Mouse (Mus musculus) CH12.LX (cell line): ENCODE data around the gene Slc31a1. TPM values are rescaled to one million over a fixed set of nuclear protein-coding genes. Genes with fewer than 3 reads are reported as not detected.
A peak's percentile ranks its signal among the peaks of the same experiment; 100 is the strongest.

Source experiments
- DNase-seq: peaks from one replicate; pipeline ENCODE4 v3.0.0-alpha.2; 2013; ENCODE audit errors: extremely low read depth
- H3K27ac ChIP-seq: 2 replicates; pipeline ENCODE4 v1.5.1; 2012; ENCODE audit warnings: low read depth, mild to moderate bottlenecking, control low read depth, moderate library complexity; ENCODE audit not compliant: insufficient read depth
- H3K27me3 ChIP-seq: replicated peaks from 2 replicates; pipeline ENCODE3; 2012; ENCODE audit warnings: inconsistent platforms
- H3K36me3 ChIP-seq, 2 experiments: replicated peaks in 1 of 2; 2 replicates each; pipeline versions ENCODE3 to v1.6.1; 2012; ENCODE audit warnings: inconsistent platforms in 1 of 2, low read length in 1 of 2, mild to moderate bottlenecking in 1 of 2, mixed read lengths in 1 of 2, moderate library complexity in 1 of 2; ENCODE audit not compliant: control insufficient read depth in 1 of 2, insufficient read depth in 1 of 2
- H3K4me1 ChIP-seq, 2 experiments: 2 replicates each; pipeline ENCODE4 v1.6.1; 2012; ENCODE audit warnings: inconsistent platforms in 1 of 2, moderate library complexity in 1 of 2; ENCODE audit not compliant: insufficient read depth in 2 of 2, control insufficient read depth in 1 of 2
- H3K4me2 ChIP-seq: 2 replicates; pipeline ENCODE4 v1.6.1; 2012; ENCODE audit warnings: low read depth, mild to moderate bottlenecking, control low read depth; ENCODE audit not compliant: poor library complexity, insufficient read depth, severe bottlenecking
- H3K4me3 ChIP-seq, 3 experiments: fragments of 150-350 bp in 1 of 3; sonication (generic) in 1 of 3; replicated peaks in 1 of 3; 2 replicates each; pipeline versions ENCODE3 to v1.5.1; 2011 to 2012; ENCODE audit warnings: low read depth in 2 of 3, low read length in 2 of 3, mild to moderate bottlenecking in 2 of 3, moderate library complexity in 2 of 3, control low read depth in 1 of 3, improper control_type of control experiment in 1 of 3, inconsistent platforms in 1 of 3, mixed read lengths in 1 of 3; ENCODE audit not compliant: poor library complexity in 1 of 3
- H3K79me2 ChIP-seq: replicated peaks from 2 replicates; pipeline ENCODE4 v1.6.1; 2012; ENCODE audit warnings: mild to moderate bottlenecking, moderate library complexity; ENCODE audit not compliant: control insufficient read depth, poor library complexity, insufficient read depth, severe bottlenecking; ENCODE audit errors: extremely low read depth
- H3K9ac ChIP-seq: 2 replicates; pipeline ENCODE4 v1.6.1; 2012; ENCODE audit warnings: low read depth, mild to moderate bottlenecking, control low read depth, moderate library complexity; ENCODE audit not compliant: insufficient read depth
- H3K9me3 ChIP-seq: replicated peaks from 2 replicates; pipeline ENCODE3; 2012; ENCODE audit warnings: low read length, inconsistent platforms, mixed read lengths
- BHLHE40 ChIP-seq: IDR thresholded peaks from 2 replicates; pipeline ENCODE4 v1.6.1; 2011; ENCODE audit warnings: mild to moderate bottlenecking, low read depth, low read length, improper control_type of control experiment
- CHD1 ChIP-seq: IDR thresholded peaks from 2 replicates; pipeline ENCODE4 v1.6.1; 2012; ENCODE audit warnings: low read depth, low read length, improper control_type of control experiment, inconsistent platforms
- CHD2 ChIP-seq: IDR thresholded peaks from 2 replicates; pipeline ENCODE4 v1.6.1; 2011; ENCODE audit warnings: low read length, improper control_type of control experiment
- CTCF ChIP-seq, 2 experiments: IDR thresholded peaks in 1 of 2; conservative IDR thresholded peaks in 1 of 2; 2 replicates each; pipeline ENCODE4 v1.5.1; 2011 to 2012; ENCODE audit warnings: low read depth in 2 of 2, low read length in 2 of 2, improper control_type of control experiment in 1 of 2, inconsistent platforms in 1 of 2, mild to moderate bottlenecking in 1 of 2, moderate library complexity in 1 of 2
- EP300 ChIP-seq: IDR thresholded peaks from 2 replicates; pipeline ENCODE4 v1.6.1; 2011; ENCODE audit warnings: low read length, improper control_type of control experiment
- IRF4 ChIP-seq: IDR thresholded peaks from 2 replicates; pipeline ENCODE4 v1.6.1; 2014; ENCODE audit warnings: low read depth, mild to moderate bottlenecking, inconsistent platforms, low read length, improper control_type of control experiment
- JUND ChIP-seq: conservative IDR thresholded peaks from 2 replicates; pipeline ENCODE4 v1.6.1; 2011; ENCODE audit warnings: low read depth, low read length, improper control_type of control experiment
- MEF2A ChIP-seq: IDR thresholded peaks from 2 replicates; pipeline ENCODE4 v1.6.1; 2014; ENCODE audit warnings: low read depth, mild to moderate bottlenecking, inconsistent platforms, low read length, improper control_type of control experiment, borderline replicate concordance
- USF1 ChIP-seq: IDR thresholded peaks from 2 replicates; pipeline ENCODE4 v1.6.1; 2014; ENCODE audit warnings: low read depth, mild to moderate bottlenecking, inconsistent platforms, low read length, improper control_type of control experiment
- USF2 ChIP-seq: conservative IDR thresholded peaks from 2 replicates; pipeline ENCODE4 v1.6.1; 2011; ENCODE audit warnings: low read depth, low read length, improper control_type of control experiment
- ZMIZ1 ChIP-seq: IDR thresholded peaks from 2 replicates; pipeline ENCODE4 v1.6.1; 2012; ENCODE audit warnings: low read depth, mild to moderate bottlenecking, inconsistent platforms, low read length, improper control_type of control experiment
- ZNF384 ChIP-seq: IDR thresholded peaks from 2 replicates; pipeline ENCODE4 v1.6.1; 2012; ENCODE audit warnings: low read depth, low read length, improper control_type of control experiment, inconsistent platforms
- dilution Hi-C: fragments of 300-500 bp; cut with MboI; formaldehyde crosslinking; loops from 2 replicates; pipeline ENCODE4 v1.14.3; 2020; ENCODE audit warnings: low sequenced_read_pairs; ENCODE audit not compliant: extremely low pct_unique_long_range_greater_than_20kb, extremely low pct_ligation_motif_present
- in situ Hi-C: fragments of 300-500 bp; cut with MboI; formaldehyde crosslinking; loops from 3 replicates; pipeline ENCODE4 v1.14.3; 2019; ENCODE audit warnings: low sequenced_read_pairs, low pct_ligation_motif_present, low pct_unique_long_range_greater_than_20kb, mixed read lengths
- polyA plus RNA-seq: library from polyadenylated mRNA; unstranded; fragments of >175 nt; gene quantifications from 2 replicates; pipeline ENCODE4 v1.2.1, GENCODE M21; 2012; ENCODE audit warnings: low read depth; ENCODE audit not compliant: insufficient read length
- total RNA-seq, 2 experiments: library from RNA; depleted of rRNA; stranded (reverse); fragments of 300-350 nt in 1 of 2; fragments of >200 nt in 1 of 2; gene quantifications; 2 replicates each; pipeline ENCODE4 v1.2.3; 2012 to 2014

Gene Slc31a1
- total and polyA plus RNA-seq, 3 experiments, result 14.0 to 32.5 (median 19.7) TPM

- Histone ChIP-seq H3K4me2 (peak overlapping the region; percentile 56), H3K9ac (no peak overlapping the region; the same call in 1 of the 2 replicates), H3K79me2 (peaks cover 47% of the 10 kb centered on the region), H3K4me3 (no peak overlapping the region), H3K4me1 (peaks cover 2 to 35% of the 10 kb centered on the region in 2 experiments; a peak in 2 of 4 replicates), H3K27me3 (no peaks in the 10 kb centered on the region), H3K36me3 (peaks cover 4 to 30% of the 10 kb centered on the region in 2 experiments), H3K9me3 (no peaks in the 10 kb centered on the region), H3K27ac (no peak overlapping the region)
- TF ChIP-seq BHLHE40 (no peak), MEF2A (no peak), USF1 (no peak), IRF4 (peak; percentile 46; the same call in 1 of the 2 replicates), CTCF (conservative IDR thresholded peaks at IDR 0.05 in 1 of 2, IDR thresholded peaks at IDR 0.05 in 1 of 2; ENCODE audit: low read depth in 2 of 2, low read length in 2 of 2) (no peak), USF2 (no peak), EP300 (peak; percentile 83), ZMIZ1 (no peak), ZNF384 (no peak), JUND (no peak)
- dilution Hi-C loops (no loop called here), in situ Hi-C loops (no loop called here)
- peak; percentile 51 for DNase-seq
Measured at GRCm38 (mm10) chr4:62357631-62358148, 2.8 kb upstream of the Slc31a1 start.

- no peaks in the 10 kb centered on the region for H3K9me3 ChIP-seq
- peaks cover 44% of the 10 kb centered on the region for H3K79me2 ChIP-seq
- TF ChIP-seq CHD2 (0 out of 2 replicates have a peak, but pooled peaks have one; percentile 30), EP300 (no peak), CHD1 (0 out of 2 replicates have a peak, but pooled peaks have one; percentile 27)
- peak overlapping the region; percentile 11; the same call in 1 of the 2 replicates for H3K27ac ChIP-seq
- in situ Hi-C loops, result no loop called here
- no peaks in the 10 kb centered on the region for H3K27me3 ChIP-seq
- dilution Hi-C loops, result no loop called here
- peak overlapping the region; percentile 73 to 91 (median 86) for H3K4me3 ChIP-seq
- peak; percentile 36 for DNase-seq
- H3K4me1 ChIP-seq, result peaks cover 2 to 37% of the 10 kb centered on the region in 2 experiments; a peak in 2 of 4 replicates
- H3K4me2 ChIP-seq, result peak overlapping the region; percentile 98
- peaks cover 0 to 20% of the 10 kb centered on the region in 2 experiments for H3K36me3 ChIP-seq
- H3K9ac ChIP-seq, result peak overlapping the region; percentile 65
Measured at GRCm38 (mm10) chr4:62359256-62359775, 1.2 kb upstream of the Slc31a1 start.
